Mouse (Mus musculus): ENCODE measurements around the gene Gle1. TPM values are rescaled to one million over a fixed set of nuclear protein-coding genes. Genes with fewer than 3 reads are reported as not detected.
A peak's percentile ranks its signal among the peaks of the same experiment; 100 is the strongest.

Gle1 gene
- polyA plus RNA-seq, 1 experiment from 2014 or later, result 71.3 TPM

- H3K4me2 ChIP-seq (ENCODE audit: low read depth), result peak overlapping the region; percentile 46
- 53% methylated on average over 5 of the region's 5 CpGs for WGBS
- DNase-seq (ENCODE audit: low spot score), result no peak
These were observed 32.5 kb downstream of the Gle1 start for GRCm38 (mm10) chr2:29967768-29968167.

GRCm38 (mm10) chr2:29968638-29969037 is 33.4 kb downstream of the Gle1 start:
- Histone ChIP-seq H3K27ac (ENCODE audit: low read depth, low read length) (no peak overlapping the region), H3K4me1 (ENCODE audit: control insufficient read depth, insufficient read depth, low read length) (peaks cover 26% of the 10 kb centered on the region), H3K27me3 (ENCODE audit: control insufficient read depth, insufficient read depth, low read length) (no peaks in the 10 kb centered on the region), H3K36me3 (ENCODE audit: control insufficient read depth, insufficient read depth, low read length) (peaks cover 7% of the 10 kb centered on the region), H3K9me3 (ENCODE audit: control insufficient read depth, low read length) (no peaks in the 10 kb centered on the region), H3K4me3 (ENCODE audit: low read depth, low read length) (no peak overlapping the region), H3K4me2 (ENCODE audit: low read depth) (no peak overlapping the region), H3K9ac (ENCODE audit: low read length) (no peak overlapping the region)
- DNase-seq (ENCODE audit: low spot score), result no peak
- no peak for ATAC-seq (ENCODE audit: insufficient read depth, low FRiP score, low TSS enrichment)
- 77% methylated on average over 5 of the region's 5 CpGs for WGBS

More at GRCm38 (mm10) chr2:29967768-29968167, 32.5 kb downstream of the Gle1 start:
- H3K27me3 ChIP-seq (ENCODE audit: control insufficient read depth, insufficient read depth, low read length), result no peaks in the 10 kb centered on the region
- H3K27ac ChIP-seq (ENCODE audit: low read depth, low read length), result no peak overlapping the region
- peaks cover 24% of the 10 kb centered on the region for H3K4me1 ChIP-seq (ENCODE audit: control insufficient read depth, insufficient read depth, low read length)
- H3K4me3 ChIP-seq (ENCODE audit: low read depth, low read length), result peak overlapping the region; percentile 83
- peak overlapping the region; percentile 50 for H3K9ac ChIP-seq (ENCODE audit: low read length)
- no peaks in the 10 kb centered on the region for H3K9me3 ChIP-seq (ENCODE audit: control insufficient read depth, low read length)
- H3K36me3 ChIP-seq (ENCODE audit: control insufficient read depth, insufficient read depth, low read length), result peaks cover 7% of the 10 kb centered on the region
- no peak for ATAC-seq (ENCODE audit: insufficient read depth, low FRiP score, low TSS enrichment)

GRCm38 (mm10) chr2:29971838-29972635 is 36.8 kb downstream of the Gle1 start:
- Histone ChIP-seq H3K27ac (ENCODE audit: low read depth, low read length) (no peak overlapping the region), H3K36me3 (ENCODE audit: control insufficient read depth, insufficient read depth, low read length) (peaks cover 7% of the 10 kb centered on the region), H3K27me3 (ENCODE audit: control insufficient read depth, insufficient read depth, low read length) (no peaks in the 10 kb centered on the region), H3K9ac (ENCODE audit: low read length) (no peak overlapping the region), H3K4me2 (ENCODE audit: low read depth) (no peak overlapping the region), H3K4me3 (ENCODE audit: low read depth, low read length) (no peak overlapping the region), H3K9me3 (ENCODE audit: control insufficient read depth, low read length) (no peaks in the 10 kb centered on the region), H3K4me1 (ENCODE audit: control insufficient read depth, insufficient read depth, low read length) (peaks cover 14% of the 10 kb centered on the region)
- DNase-seq (ENCODE audit: low spot score) (no peak), ATAC-seq (ENCODE audit: insufficient read depth, low FRiP score, low TSS enrichment) (no peak)
- WGBS, result 89% methylated on average over 9 of the region's 9 CpGs

- peaks cover 10% of the 10 kb centered on the region for H3K36me3 ChIP-seq (ENCODE audit: control insufficient read depth, insufficient read depth, low read length)
- 3% methylated on average over 2 of the region's 2 CpGs for WGBS
- H3K9ac ChIP-seq (ENCODE audit: low read length), result no peak overlapping the region
- no peak for DNase-seq (ENCODE audit: low spot score)
- 0 out of 2 replicates have a peak, but pooled peaks cover 4% of the 10 kb centered on the region for H3K4me1 ChIP-seq (ENCODE audit: control insufficient read depth, insufficient read depth, low read length)
- H3K4me2 ChIP-seq (ENCODE audit: low read depth), result no peak overlapping the region
- H3K4me3 ChIP-seq (ENCODE audit: low read depth, low read length), result no peak overlapping the region
- H3K9me3 ChIP-seq (ENCODE audit: control insufficient read depth, low read length), result no peaks in the 10 kb centered on the region
- ATAC-seq (ENCODE audit: insufficient read depth, low FRiP score, low TSS enrichment), result no peak
- no peaks in the 10 kb centered on the region for H3K27me3 ChIP-seq (ENCODE audit: control insufficient read depth, insufficient read depth, low read length)
- H3K27ac ChIP-seq (ENCODE audit: low read depth, low read length), result 0 out of 2 replicates have a peak overlapping the region, but pooled peaks have one; percentile 27
These were observed 38.3 kb downstream of the Gle1 start for GRCm38 (mm10) chr2:29973525-29973924.

GRCm38 (mm10) chr2:29977307-29977706 is 42.1 kb downstream of the Gle1 start:
- no peak for ATAC-seq (ENCODE audit: insufficient read depth, low FRiP score, low TSS enrichment)
- Histone ChIP-seq H3K9ac (ENCODE audit: low read length) (no peak overlapping the region), H3K4me1 (ENCODE audit: control insufficient read depth, insufficient read depth, low read length) (0 out of 2 replicates have a peak, but pooled peaks cover 2% of the 10 kb centered on the region), H3K4me2 (ENCODE audit: low read depth) (no peak overlapping the region), H3K27ac (ENCODE audit: low read depth, low read length) (no peak overlapping the region), H3K36me3 (ENCODE audit: control insufficient read depth, insufficient read depth, low read length) (peaks cover 24% of the 10 kb centered on the region), H3K4me3 (ENCODE audit: low read depth, low read length) (no peak overlapping the region), H3K9me3 (ENCODE audit: control insufficient read depth, low read length) (no peaks in the 10 kb centered on the region), H3K27me3 (ENCODE audit: control insufficient read depth, insufficient read depth, low read length) (no peaks in the 10 kb centered on the region)
- DNase-seq (ENCODE audit: low spot score), result no peak

- no peak overlapping the region for H3K9ac ChIP-seq (ENCODE audit: low read length)
- no peaks in the 10 kb centered on the region for H3K4me1 ChIP-seq (ENCODE audit: control insufficient read depth, insufficient read depth, low read length)
- no peak for DNase-seq (ENCODE audit: low spot score)
- no peak overlapping the region for H3K4me3 ChIP-seq (ENCODE audit: low read depth, low read length)
- H3K9me3 ChIP-seq (ENCODE audit: control insufficient read depth, low read length), result no peaks in the 10 kb centered on the region
- ATAC-seq (ENCODE audit: insufficient read depth, low FRiP score, low TSS enrichment), result no peak
- peaks cover 42% of the 10 kb centered on the region for H3K36me3 ChIP-seq (ENCODE audit: control insufficient read depth, insufficient read depth, low read length)
- H3K4me2 ChIP-seq (ENCODE audit: low read depth), result no peak overlapping the region
- no peaks in the 10 kb centered on the region for H3K27me3 ChIP-seq (ENCODE audit: control insufficient read depth, insufficient read depth, low read length)
- H3K27ac ChIP-seq (ENCODE audit: low read depth, low read length), result no peak overlapping the region
- 88% methylated on average over 1 of the region's 1 CpGs for WGBS
These were observed 45.4 kb downstream of the Gle1 start for GRCm38 (mm10) chr2:29980661-29981060.

GRCm38 (mm10) chr2:29991962-29992361 is 56.7 kb downstream of the Gle1 start:
- Histone ChIP-seq H3K4me3 (ENCODE audit: low read depth, low read length) (no peak overlapping the region), H3K9ac (ENCODE audit: low read length) (no peak overlapping the region), H3K27ac (ENCODE audit: low read depth, low read length) (no peak overlapping the region), H3K4me2 (ENCODE audit: low read depth) (no peak overlapping the region), H3K4me1 (ENCODE audit: control insufficient read depth, insufficient read depth, low read length) (no peaks in the 10 kb centered on the region), H3K36me3 (ENCODE audit: control insufficient read depth, insufficient read depth, low read length) (peaks cover 39% of the 10 kb centered on the region), H3K9me3 (ENCODE audit: control insufficient read depth, low read length) (no peaks in the 10 kb centered on the region), H3K27me3 (ENCODE audit: control insufficient read depth, insufficient read depth, low read length) (no peaks in the 10 kb centered on the region)
- ATAC-seq (ENCODE audit: insufficient read depth, low FRiP score, low TSS enrichment) (no peak), DNase-seq (ENCODE audit: low spot score) (no peak)
- WGBS, result 70% methylated on average over 2 of the region's 2 CpGs

- no peaks in the 10 kb centered on the region for H3K9me3 ChIP-seq (ENCODE audit: control insufficient read depth, low read length)
- no peak overlapping the region for H3K9ac ChIP-seq (ENCODE audit: low read length)
- no peak overlapping the region for H3K4me2 ChIP-seq (ENCODE audit: low read depth)
- H3K27ac ChIP-seq (ENCODE audit: low read depth, low read length), result no peak overlapping the region
- DNase-seq (ENCODE audit: low spot score) (no peak), ATAC-seq (ENCODE audit: insufficient read depth, low FRiP score, low TSS enrichment) (no peak)
- H3K27me3 ChIP-seq (ENCODE audit: control insufficient read depth, insufficient read depth, low read length), result no peaks in the 10 kb centered on the region
- peaks cover 54% of the 10 kb centered on the region for H3K36me3 ChIP-seq (ENCODE audit: control insufficient read depth, insufficient read depth, low read length)
- 71% methylated on average over 1 of the region's 1 CpGs for WGBS
- no peak overlapping the region for H3K4me3 ChIP-seq (ENCODE audit: low read depth, low read length)
- no peaks in the 10 kb centered on the region for H3K4me1 ChIP-seq (ENCODE audit: control insufficient read depth, insufficient read depth, low read length)
These were observed 73.9 kb downstream of the Gle1 start for GRCm38 (mm10) chr2:30009101-30009500.

Measured in neural tube, embryonic 11.5 days (tissue).